Mouse (Mus musculus) testis, postnatal 14 days (tissue): ENCODE results near the gene Nhsl2.

ENCODE experiments used
- DNase-seq: peaks from one replicate; pipeline ENCODE4 v3.0.0; 2021; ENCODE audit warnings: low spot score

The Nhsl2 gene

GRCm38 (mm10) chrX:101983638-101984037, 134.5 kb downstream of the Nhsl2 start:
- peak; percentile 24 for DNase-seq

GRCm38 (mm10) chrX:101986657-101987367, 137.6 kb downstream of the Nhsl2 start:
- DNase-seq = no peak

GRCm38 (mm10) chrX:101993841-101994571, 144.8 kb downstream of the Nhsl2 start:
- peak; percentile 24 for DNase-seq

DNA sequence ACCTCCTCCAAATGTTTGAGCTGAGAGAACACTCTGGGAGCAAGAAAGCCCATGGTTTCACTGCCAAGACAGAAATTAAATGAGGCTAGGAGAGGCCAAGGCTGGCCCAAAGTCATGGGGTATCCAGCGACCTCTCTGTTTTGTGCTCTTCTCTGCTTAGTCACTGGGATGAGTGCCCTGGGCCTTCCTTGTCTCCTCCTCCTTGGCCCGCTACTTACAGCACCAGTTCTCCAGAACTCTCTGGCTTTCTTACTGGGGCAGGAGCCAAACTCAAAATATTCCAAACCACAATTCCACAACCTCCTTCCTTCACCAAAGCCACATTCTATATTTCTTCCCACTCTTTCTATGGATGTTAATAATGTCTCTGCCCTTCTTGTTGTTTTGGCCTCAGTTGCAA, 147.5 kb downstream of the Nhsl2 start:
- DNase-seq = no peak

GRCm38 (mm10) chrX:102003632-102004315, 154.6 kb downstream of the Nhsl2 start:
- no peak for DNase-seq

DNA sequence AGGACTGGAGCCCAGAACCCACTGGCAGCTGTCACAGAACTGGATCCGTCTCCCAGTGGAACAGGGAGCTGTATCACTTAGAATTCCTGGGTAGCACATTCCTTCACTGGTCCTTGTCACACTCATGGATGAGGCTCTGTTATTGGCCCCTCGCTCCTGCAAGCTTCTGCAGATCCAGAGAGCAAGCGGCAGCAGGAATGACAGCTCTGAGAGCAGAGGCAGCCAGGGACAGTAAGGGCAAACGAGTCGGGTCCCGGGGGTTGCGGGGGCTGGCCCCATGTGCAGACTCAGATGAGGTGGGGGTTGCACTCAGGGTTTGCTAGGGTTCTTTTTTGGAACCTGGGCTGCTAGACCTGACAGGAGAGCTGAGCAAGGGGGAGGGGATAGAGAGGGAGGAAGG, 155.2 kb downstream of the Nhsl2 start:
- DNase-seq = no peak

DNA sequence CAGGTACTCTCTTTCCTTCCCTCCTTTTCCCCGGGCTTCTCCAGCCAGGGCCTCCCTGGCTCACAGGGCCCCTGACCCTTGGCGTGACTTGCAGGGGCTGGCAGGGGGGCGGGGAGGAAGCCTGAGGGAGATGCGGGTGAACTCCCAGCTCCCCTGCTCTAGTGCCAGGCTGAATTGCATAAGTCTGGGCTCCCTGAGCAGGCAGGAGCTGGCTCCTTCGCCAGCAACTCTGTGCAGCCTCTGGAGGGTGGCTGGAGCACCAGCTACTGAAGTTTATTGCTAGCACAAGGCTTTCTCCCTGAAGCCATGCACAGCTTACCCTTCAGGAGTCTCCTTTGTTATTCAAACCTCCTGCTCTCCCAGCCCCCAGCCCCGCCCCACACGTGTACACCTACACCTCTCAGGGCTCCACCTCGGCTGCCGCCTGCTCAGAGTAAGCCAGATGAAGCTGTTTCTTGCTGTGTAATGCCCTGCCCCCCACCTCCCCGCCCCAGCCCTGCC, 156.0 kb downstream of the Nhsl2 start:
- DNase-seq = no peak

DNA sequence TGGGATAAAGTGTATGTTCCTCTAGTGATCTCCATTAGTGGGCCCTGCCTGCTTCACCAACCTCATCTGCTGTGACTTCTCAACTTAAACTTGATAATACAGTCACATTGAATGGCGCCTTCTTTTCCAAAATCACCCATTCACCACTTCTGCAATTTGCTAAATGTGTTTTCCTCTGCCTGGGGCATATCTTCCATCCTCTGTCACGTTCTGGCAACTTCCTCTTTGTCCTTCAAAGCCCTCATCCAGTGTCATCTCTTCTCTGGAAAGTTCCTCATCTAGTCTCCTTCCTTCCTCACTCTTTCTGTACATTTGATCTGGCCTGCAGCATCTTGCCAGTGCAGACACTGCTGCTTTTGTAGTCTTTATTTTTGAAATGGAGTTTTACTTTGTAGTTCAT, 158.8 kb downstream of the Nhsl2 start:
- no peak for DNase-seq

DNA sequence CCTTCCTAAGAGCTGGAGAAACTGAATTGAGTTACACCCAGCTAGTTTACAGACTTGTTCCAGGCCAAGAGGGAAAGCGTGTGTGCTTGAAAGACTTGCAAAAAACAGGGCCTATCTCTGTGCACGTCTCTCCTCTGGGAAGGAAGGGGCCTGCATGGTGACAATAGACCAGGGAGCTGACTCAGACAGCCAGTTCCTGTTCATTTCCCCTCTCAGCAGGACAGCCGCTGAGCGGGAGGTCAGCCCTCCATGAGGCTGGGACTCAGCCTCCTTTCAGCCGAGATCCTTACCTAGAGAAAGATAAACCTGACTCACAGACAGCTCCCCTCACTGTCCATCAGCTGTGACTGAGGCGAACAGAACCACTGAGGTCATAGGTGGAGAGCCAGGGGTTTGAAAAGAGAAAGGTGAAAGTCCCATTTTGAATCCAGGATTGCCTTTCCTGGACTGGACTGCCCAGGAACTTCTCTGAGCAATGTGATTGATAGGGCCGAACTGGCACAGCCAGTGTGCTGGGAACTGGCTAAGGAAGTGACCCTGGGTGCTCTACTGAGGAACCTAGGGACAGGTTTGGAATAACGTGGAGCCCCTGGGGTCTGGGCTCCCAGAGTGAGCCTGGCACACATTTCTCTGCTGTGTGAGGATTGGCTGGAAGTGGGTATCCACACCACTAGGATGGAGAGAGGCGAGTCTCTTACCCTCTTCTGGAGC, 168.2 kb downstream of the Nhsl2 start:
- DNase-seq = no peak

DNA sequence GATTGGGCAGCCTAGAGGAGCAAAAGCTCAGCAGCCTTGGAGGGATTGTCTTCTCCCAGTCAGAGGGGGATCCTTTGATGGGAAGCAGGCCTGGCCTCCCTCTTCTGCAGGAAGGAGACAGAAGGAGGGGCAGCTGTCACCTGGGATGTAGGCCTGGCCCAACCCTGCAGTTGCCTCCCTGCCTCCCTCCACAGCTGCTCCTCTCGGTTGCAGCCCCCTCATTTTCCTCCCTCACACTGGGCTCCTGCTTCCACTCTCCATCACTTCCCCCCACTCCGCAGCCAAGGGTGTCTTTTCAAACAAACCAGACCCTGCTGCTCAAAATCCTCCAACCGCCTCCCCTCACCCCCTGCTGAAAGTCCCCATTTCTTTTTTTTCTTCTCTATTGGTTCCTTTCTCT, 169.7 kb downstream of the Nhsl2 start:
- no peak for DNase-seq

- DNase-seq = no peak
Measured at GRCm38 (mm10) chrX:102019471-102020240, 170.5 kb downstream of the Nhsl2 start.

GRCm38 (mm10) chrX:102024976-102025375, 175.8 kb downstream of the Nhsl2 start:
- DNase-seq = no peak

DNA sequence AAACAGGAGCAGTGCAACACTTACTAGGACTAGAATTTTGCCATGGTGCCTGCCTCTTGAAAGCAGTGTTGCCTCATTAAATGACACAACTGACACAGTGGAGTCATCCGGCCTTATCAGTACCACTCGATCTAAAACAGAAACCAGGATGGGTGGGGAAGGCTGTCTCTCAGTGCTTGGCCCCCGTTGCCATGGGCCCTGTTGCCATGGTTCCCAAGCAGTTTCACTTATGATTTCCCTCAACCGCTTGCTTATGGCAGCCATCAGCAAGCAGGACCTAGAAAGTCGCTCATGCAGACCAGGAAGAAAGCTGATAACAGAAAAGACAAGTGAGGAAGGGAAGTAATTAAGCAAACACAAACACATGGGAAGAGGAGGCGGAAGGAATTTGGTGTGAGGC, 182.7 kb downstream of the Nhsl2 start:
- DNase-seq = no peak

DNA sequence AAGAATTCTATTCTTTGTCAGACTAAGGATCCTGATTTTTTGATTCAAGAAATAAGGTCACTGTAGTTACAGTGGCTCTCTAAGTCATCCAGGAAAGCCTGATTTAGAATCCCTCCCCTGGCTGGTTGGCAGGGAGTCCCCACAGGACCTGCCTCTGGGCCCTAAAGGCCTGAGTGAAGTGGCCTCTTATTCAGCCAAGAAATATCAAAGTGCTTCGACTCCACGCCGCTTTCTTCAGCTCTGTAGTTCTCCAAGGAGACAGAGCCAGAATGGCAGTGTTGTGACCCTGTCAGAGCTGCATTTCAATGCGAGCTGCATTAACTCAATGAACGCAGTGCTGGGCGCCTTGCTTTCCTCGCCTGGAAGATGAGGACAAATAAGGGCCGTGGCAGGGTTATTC, 183.2 kb downstream of the Nhsl2 start:
- DNase-seq = no peak

DNA sequence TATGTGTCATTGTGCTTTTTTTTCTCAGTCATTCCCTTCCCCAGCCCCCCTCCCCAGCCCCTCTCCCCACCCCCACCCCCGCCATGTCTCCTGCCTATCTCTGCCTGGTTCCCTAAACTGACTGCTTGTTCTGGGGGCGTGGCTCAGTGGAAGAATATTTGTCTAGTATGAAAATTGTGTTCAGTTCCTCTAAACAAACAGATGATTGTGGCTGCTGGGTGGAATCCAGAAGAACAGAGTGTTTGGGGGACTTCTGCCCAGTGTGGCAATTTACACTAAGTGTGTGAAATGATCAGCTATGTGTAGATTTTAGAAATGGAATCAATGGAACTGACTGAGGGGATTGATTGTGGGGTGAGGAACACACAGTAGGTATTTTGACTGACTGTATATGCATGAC, 184.4 kb downstream of the Nhsl2 start:
- no peak for DNase-seq

DNA sequence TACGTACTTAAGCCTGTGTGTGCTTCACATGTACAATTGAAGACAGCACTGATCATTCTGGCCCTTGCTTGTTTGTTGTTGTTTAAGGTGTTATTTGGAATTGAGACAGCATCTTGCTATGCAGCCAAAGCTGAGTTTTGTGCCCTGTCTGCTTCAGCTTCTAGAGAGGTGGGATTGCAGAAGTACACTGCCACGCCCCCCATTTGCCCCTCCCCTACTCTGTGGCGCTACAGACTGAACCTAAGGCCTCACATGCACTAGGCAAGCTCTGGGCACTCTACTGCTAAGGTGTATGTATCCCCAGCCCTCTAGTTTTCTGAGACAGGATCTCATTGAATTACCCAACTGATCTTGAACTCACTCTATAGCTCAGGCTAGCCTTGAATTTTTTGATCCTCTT, 186.5 kb downstream of the Nhsl2 start:
- DNase-seq = no peak

- DNase-seq = no peak
Measured at GRCm38 (mm10) chrX:102036866-102037361, 187.7 kb downstream of the Nhsl2 start.

- no peak for DNase-seq
Measured at GRCm38 (mm10) chrX:102037506-102037905, 188.3 kb downstream of the Nhsl2 start.

DNA sequence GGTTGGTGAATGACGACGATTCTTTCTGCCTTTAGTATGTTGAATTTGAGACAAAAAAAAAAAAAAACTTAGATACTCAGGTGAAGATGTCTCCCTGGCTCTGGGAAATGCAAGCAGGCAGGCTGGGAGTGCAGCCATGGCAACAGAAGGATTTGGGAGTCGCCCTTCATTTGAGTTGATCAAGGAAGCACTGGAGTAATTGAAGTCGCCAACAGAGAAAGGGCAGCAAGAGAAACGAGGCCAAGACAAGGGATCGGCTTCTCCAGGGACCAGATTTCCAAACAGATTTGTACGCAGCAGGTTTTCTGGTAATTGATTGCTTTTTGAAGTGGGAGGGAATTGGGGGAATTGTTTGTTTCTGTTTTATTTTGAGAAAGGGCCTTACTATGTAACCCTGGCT, 192.4 kb downstream of the Nhsl2 start:
- no peak for DNase-seq

DNA sequence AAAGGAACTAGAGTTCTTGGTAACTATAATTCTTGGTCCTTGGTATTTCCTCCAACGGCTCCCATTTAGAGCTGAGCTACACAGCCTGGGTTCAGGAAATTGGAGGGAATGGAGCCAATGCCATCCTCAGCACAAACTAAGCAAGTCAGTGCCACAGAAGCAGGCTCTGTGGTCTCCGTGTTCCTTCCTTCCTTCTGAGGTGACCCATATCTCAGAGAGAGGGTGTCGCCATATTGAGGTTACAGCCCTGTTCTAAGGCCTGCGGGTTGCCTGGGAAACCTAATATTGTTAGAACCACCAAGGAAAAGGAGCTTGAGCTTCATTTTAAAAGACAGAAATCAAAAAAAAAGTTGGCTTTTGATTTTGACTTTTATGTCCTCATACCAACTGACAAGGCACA, 193.2 kb downstream of the Nhsl2 start:
- no peak for DNase-seq

- no peak for DNase-seq
Measured at GRCm38 (mm10) chrX:102050552-102050951, 201.4 kb downstream of the Nhsl2 start.
